Mouse (Mus musculus) layer of hippocampus, adult 8-10 months (tissue): Measurements from ENCODE around the gene Dio3. TPM values are rescaled to one million over a fixed set of nuclear protein-coding genes. Genes with fewer than 3 reads are reported as not detected.

Experiments used
- DNase-seq, 2 experiments: peaks; one replicate each; pipeline ENCODE4 v3.0.0; 2022; ENCODE audit warnings: low spot score in 2 of 2
- total RNA-seq, 4 experiments: library from RNA; stranded (reverse); gene quantifications; 2 replicates each; pipeline ENCODE4 v1.2.4; 2022

The Dio3 gene
- 1 to 10 TPM; 4.8 to 9.5 (median 7.5) TPM for total RNA-seq

- DNase-seq, result no peak
These were observed at the start of gene Dio3 for GRCm38 (mm10) chr12:110278853-110279252. Gene Dio3 (plus strand): TSS chr12:110279068.

- DNase-seq, result no peak
These were observed 48.6 kb upstream of the Dio3 start for GRCm38 (mm10) chr12:110230296-110230695.

GRCm38 (mm10) chr12:110230767-110231166 lies 48.1 kb upstream of the Dio3 start:
- DNase-seq, result no peak

GRCm38 (mm10) chr12:110231709-110232600 lies 46.9 kb upstream of the Dio3 start:
- no peak for DNase-seq

- no peak for DNase-seq
These were observed 43.0 kb upstream of the Dio3 start for GRCm38 (mm10) chr12:110235908-110236307.

- DNase-seq, result no peak
These were observed 41.8 kb upstream of the Dio3 start for GRCm38 (mm10) chr12:110237046-110237445.

GRCm38 (mm10) chr12:110239358-110239757 lies 39.5 kb upstream of the Dio3 start:
- DNase-seq, result no peak

- DNase-seq, result no peak
These were observed 34.3 kb upstream of the Dio3 start for GRCm38 (mm10) chr12:110244581-110244980.

- DNase-seq, result no peak
These were observed 33.4 kb upstream of the Dio3 start for GRCm38 (mm10) chr12:110245461-110245860.

- no peak for DNase-seq
These were observed 26.7 kb upstream of the Dio3 start for GRCm38 (mm10) chr12:110252163-110252575.

- no peak for DNase-seq
These were observed 23.1 kb upstream of the Dio3 start for GRCm38 (mm10) chr12:110255731-110256130.

GRCm38 (mm10) chr12:110256478-110257220 lies 22.2 kb upstream of the Dio3 start:
- DNase-seq, result no peak

GRCm38 (mm10) chr12:110268226-110268625 lies 10.6 kb upstream of the Dio3 start:
- no peak for DNase-seq

- DNase-seq, result no peak
These were observed 9.2 kb upstream of the Dio3 start for GRCm38 (mm10) chr12:110269686-110270085.

GRCm38 (mm10) chr12:110276034-110276433 lies 2.8 kb upstream of the Dio3 start:
- no peak for DNase-seq

GRCm38 (mm10) chr12:110277259-110277964 lies 1.5 kb upstream of the Dio3 start:
- no peak for DNase-seq

- no peak for DNase-seq
These were observed 932 bp upstream of the Dio3 start for GRCm38 (mm10) chr12:110277965-110278307.

- no peak for DNase-seq
These were observed 1.5 kb downstream of the Dio3 start for GRCm38 (mm10) chr12:110280373-110280772.

- DNase-seq, result no peak
These were observed 4.9 kb downstream of the Dio3 start for GRCm38 (mm10) chr12:110283792-110284191.

- DNase-seq, result no peak
These were observed 13.9 kb downstream of the Dio3 start for GRCm38 (mm10) chr12:110292816-110293215.

- DNase-seq, result no peak
These were observed 16.0 kb downstream of the Dio3 start for GRCm38 (mm10) chr12:110294891-110295290.

- no peak for DNase-seq
These were observed 19.8 kb downstream of the Dio3 start for GRCm38 (mm10) chr12:110298653-110299052.
